Mouse (Mus musculus): Measurements from ENCODE around the gene Rbm46.

Gene Rbm46

GRCm38 (mm10) chr3:82876372-82876739 lies at the start of gene Rbm46:
Gene Rbm46, minus strand, starts transcription at chr3:82876483.
- peak; percentile 92 to 94 for DNase-seq

GRCm38 (mm10) chr3:82915632-82916031 lies 39.3 kb upstream of the Rbm46 start:
- DNase-seq = no peak

- no peak for DNase-seq
These were observed 32.4 kb upstream of the Rbm46 start for GRCm38 (mm10) chr3:82908671-82909070.

GRCm38 (mm10) chr3:82904211-82904908 lies 28.1 kb upstream of the Rbm46 start:
- peak; percentile 19 to 23 for DNase-seq

DNA sequence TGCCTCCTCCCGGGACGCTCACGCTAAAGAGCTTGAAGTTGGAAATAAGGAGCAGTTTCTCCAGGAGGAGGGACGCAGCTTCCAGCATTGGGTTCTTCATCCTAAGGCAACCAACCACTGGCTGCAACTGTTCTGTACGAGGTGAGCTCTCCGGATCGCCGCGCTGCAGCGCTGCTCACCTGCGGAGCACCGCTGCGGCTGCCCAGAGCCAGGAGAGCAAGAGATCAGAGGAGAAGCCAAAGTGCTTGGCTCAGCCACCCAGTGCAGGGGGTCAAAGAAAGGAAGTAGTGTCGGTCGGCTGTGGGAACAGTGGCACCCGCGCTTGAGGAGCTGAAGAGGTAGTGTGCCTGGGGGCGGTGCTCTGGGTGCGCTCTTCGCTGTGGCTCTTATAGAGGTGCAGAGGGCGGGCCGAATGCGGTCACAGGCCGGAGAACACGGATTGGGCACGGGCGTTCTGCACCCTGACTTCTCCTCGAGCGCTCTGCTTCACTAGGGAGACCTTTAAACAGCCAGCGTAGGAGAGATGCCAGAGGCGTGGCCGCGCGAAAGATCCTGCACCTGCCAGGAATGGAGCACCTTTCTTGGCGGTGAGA lies 27.4 kb upstream of the Rbm46 start, which contains the start of gene Lrat:
TSS of gene Lrat (minus strand) at position 361 of the 593 bp plus-strand sequence.
- DNase-seq = peak; percentile 31 to 40

DNA sequence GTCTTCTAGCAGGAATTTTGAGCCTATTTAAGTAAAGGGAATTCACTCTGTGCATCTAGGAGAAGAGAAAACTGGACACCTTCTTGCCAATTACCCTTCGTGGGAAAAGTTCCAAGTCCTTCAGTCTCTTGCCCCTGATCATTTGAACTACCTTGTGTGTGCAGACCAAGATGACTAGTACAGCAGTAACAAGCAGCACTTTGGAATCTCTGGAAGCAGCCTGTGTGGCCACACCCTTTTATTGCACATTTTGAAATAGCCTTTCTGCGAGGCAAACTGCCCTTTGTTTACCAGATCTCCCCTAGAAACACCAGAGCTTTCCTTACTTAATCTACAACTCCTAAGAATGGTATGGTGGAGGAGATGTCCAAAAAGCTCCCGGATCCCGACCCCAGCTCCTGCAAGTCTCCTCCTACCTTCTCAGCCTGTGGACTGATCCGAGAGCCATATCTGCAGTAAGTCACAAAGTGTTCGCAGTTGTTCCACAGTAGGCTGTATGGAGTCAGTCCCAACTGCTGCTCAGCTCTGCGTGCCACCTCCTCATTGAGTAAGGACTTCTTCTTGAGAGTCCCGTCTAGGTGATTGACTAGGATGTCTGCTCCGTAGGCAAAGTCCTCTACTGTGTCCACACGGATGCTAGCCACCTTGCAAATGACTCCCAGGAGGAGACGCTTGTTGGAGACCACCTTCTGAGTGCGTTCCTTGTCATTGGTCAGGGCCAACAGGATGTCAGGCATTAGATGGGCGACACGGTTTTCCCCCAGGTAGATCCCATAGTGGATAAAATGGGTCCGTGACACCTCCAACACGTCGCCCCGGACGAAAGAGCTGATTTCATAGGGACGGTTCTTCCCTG lies 26.7 kb upstream of the Rbm46 start:
- DNase-seq = peak in 1 of 2 experiments; percentile 10

DNA sequence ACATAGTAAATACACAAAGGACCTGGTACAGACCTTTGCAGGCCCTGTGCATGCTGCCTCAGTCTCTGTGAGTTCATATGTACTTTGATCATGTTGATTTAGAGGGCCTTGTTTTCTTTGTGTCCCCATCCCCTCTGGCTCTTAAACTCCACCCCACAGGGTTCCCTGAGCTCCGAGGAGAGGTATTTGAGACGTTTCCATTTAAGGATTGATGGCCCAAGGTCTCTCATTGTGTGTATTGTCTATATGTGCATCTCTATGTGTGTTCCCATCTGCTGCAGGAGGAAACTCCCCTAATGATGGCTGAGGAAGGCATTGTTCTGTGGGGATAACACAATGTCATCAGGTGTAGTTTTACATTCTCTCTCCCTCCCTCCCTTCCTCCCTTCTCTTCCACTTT lies 12.6 kb upstream of the Rbm46 start:
- DNase-seq = no peak

DNA sequence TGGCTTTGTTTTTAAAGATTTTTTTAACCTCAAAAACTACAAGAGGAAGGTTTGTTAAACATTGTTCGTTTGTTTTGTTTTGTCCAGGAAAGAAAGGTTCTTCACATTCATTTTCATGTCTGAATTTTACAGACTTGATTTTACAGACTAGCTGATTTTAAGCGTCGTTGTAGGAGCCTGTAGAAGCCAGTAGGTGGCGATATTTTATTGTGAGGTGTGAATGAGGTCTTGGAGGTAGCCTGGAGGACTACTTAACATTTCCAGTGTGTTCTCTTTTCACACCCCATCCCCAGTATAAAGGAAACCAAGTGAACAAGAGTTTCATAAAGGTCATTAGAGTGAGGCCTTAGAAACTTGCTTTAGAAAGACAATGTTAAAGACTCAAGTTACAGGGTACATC lies 975 bp upstream of the Rbm46 start:
- DNase-seq = peak; percentile 65 to 74

DNA sequence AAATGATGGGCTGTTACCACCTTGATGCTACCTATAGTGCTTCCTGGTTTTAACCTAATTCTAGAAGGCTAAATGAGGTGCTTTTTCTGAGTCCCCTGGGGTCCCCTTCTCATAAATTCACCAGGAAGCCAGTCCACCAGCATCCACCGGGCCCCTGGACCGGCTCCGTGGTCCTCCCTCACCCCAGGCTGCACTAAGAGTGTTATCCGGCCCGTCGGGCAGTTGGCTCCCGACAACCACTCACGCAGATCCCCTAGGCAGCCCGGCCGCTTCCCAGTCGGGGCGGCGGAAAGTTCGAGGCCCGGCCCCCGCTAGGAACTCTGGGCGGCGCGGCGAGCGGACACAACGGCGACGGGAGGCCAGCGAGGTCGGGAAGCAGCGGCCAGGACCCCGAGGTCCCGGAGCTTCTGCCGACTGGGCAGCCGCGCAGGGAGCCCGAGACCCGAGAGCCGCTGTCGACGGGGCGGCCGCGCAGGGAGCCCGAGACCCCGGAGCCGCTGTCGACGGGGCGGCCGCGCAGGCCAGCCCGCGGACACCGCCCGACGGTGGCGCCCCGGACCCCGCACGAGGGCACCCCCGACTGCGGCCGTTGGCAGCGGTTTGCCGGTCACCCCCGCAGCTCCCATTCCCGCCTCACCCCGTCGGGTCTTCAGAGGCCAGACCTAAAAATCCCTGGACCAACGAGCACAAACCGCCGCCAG lies 462 bp downstream of the Rbm46 start:
- DNase-seq = peak; percentile 7 to 19

DNA sequence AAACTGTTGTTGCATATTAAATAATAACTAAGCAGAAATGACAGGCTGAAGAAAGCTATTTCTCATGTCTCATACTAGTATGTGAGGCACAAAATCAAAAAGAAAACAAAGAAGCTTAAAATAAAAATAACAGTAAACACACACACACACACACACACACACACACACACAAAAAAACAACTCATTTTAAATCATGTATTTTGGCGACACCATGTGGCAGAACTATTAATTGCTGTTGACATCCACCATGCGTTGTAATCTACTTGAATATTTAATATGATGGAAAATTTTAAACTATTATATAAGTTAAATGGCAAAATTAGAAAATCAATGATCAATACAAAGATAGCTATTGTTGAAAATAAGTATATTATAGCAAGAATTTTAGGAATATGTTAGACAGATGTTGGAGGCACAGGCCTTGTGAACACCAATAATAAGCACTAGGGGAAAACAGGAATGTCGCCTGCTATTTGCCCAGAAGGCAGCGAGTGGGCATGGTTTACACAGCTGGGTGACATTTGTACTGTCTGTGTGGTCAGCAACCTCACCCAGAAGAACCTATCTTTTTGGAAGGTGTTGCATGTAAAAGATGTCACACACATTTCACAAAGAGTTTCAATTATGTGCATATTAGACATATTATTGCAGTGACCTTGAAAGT lies 18.7 kb downstream of the Rbm46 start:
- peak; percentile 73 to 82 for DNase-seq

GRCm38 (mm10) chr3:82825165-82825564 lies 51.1 kb downstream of the Rbm46 start:
- DNase-seq = no peak

DNA sequence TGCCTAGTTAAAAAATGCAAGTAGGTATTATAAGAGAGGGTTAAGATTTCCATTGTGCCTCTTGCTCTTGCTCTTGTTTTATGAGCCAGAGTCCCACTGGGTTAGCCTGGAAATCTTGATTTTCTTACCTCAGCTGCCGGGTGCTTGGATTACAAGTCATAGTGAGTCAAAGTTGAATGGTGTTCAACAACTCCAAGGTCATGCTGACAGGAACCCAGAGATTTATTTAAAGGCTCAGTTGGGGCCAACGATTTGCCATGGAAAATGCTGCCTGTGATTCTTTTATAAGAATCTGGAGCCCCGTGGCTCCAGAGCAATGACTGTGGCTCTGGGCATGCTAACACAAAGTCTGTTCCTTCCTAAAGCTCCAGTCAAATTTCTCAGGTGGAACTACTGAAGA lies 64.4 kb downstream of the Rbm46 start:
- DNase-seq = no peak

DNA sequence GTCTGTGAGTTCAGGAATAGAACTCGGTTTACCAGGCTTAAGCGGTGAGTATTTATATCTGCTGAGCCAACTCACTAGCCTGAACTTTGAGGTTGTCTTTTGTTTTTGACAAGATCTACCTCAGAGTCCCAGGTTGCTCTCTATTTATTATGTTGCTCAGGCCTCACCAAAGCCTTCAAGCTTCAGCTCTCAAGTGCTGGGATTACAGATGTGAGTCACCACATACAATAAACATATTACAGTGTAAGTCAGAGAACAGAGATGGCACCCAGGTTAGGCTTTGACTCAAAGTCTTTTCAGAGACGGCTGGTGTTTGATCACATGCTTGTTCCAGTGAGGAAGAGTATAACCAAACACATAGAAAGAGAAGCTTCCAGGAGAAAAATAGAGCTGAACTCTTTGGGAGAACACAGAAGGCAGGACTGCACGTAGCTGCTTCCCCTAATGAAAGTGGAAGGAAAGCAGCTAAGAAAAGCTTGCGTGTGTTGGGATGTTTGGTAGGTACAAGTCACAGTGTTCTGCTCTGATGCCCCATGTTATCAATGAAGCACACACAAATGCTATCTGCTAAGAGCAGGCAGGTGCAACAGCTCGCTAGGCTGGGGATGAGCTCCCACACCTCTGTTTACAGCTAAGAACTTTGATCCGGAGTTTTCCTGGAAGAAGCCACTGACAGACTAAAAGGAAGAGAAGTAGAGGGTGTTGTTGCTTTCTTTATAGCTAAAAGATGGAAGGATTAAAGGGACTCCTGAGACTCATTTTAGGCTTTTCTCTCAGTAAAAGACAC lies 65.8 kb downstream of the Rbm46 start:
- DNase-seq = no peak

DNA sequence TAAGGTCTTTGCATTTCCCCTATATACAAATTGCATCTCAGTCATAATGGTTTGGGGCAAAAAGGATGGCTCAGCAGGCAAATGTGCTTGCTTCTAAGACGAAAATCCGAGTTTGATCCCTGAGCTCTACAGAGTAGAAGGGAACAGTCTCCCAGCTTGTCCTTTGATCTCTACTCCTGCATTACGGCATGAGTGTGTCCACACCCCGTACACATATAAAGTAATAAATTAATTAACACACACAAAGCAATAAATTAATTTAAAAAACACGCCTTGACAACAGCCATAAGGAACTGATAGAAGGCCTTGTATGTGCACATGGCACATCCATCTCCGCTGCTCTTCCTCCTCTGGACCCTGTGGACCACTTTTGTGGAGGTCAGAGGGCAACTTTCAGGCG lies 66.5 kb downstream of the Rbm46 start:
- no peak for DNase-seq

DNA sequence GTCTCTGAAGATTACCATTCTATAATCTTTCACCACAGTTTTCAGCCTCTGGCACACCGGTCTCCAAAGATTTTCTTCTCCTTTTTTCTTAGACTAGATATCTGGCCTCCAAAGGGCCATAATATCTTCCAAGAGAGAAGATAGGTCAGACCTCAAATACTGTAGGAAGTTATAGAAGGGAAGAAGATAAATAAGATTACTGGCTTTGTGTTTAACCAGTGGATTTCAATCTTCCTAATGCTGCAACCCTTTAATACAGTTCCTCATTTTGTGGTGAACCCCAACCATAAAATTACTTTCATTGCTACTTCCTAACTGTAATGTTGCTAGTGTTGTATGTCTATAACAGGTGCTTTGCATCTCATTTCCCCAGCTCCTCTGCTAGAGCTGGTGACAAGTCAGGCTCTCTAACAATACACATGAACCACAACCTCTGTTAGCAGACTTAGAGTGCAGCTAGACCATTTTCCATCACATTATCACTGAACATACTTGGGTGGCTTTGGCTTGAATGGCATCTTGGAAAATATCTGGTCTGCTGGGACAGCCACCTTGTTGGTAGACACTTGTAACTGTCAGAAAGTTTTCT lies 67.9 kb downstream of the Rbm46 start:
- no peak for DNase-seq

GRCm38 (mm10) chr3:82805291-82805690 lies 71.0 kb downstream of the Rbm46 start:
- DNase-seq = no peak

GRCm38 (mm10) chr3:82800470-82800843 lies 75.8 kb downstream of the Rbm46 start:
- no peak for DNase-seq

GRCm38 (mm10) chr3:82799735-82800469 lies 76.4 kb downstream of the Rbm46 start:
- DNase-seq = peak; percentile 49 to 68

GRCm38 (mm10) chr3:82793656-82794055 lies 82.6 kb downstream of the Rbm46 start:
- DNase-seq = no peak

DNA sequence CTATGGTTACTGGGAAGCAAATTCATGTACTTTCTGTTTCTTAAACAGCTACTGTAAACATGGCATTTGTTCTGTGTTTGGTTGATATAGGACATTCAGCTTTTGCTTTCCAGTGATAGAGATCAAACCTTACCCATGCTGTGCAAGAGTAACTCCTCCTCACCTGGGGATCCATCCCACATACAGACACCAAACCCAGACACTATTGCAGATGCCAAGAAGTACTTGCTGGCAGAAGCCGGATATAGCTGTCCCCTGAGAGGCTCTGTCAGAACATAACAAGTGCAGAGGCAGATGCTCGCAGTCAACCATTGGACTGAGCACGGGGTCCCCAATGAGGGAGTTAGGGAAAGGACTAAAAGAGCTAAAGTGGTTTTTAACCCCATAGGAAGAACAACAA lies 84.6 kb downstream of the Rbm46 start:
- peak; percentile 9 to 12 for DNase-seq
